17 mouse cellular contexts compared by ENCODE assay signal in the genomic region with DNA sequence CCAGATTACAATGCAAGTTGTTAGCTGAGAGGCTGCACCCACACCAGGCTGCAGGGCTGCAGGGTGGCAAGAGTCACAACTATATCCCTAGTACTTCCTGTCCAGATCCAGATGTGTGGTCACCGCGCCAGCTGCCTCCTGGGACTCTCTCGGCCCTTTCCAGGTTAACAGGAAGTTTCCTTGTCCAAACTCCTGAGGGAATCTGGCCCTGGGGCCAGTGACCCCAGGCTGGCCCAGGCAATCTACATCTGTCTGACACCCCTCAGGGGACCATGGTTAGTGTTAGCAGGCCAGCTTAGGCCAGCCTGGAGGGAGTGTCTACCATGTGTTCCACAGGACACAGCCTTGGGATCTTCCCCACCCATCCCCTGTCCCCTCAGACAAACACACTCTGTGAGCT.
"Had no signal": no experiment of that assay in that cellular context is flagged by ENCODE, and none has a peak within 500 bp of the region (broad histone marks: within the 10 kb centered on the region; RNA-seq: fewer than 3 reads in every experiment).

No protein-coding gene starts in this region.

- H3K9me3 ChIP-seq: neural tube, embryonic 12.5 days; neural tube, embryonic 13.5 days; neural tube, embryonic 15.5 days; stomach, embryonic 15.5 days had no signal

- H3K4me3 ChIP-seq: neural tube, embryonic 12.5 days; neural tube, embryonic 13.5 days; neural tube, embryonic 15.5 days; stomach, embryonic 15.5 days had no signal

- H3K4me1 ChIP-seq: neural tube, embryonic 12.5 days; neural tube, embryonic 13.5 days; neural tube, embryonic 15.5 days; stomach, embryonic 15.5 days had no signal

- H3K9ac ChIP-seq: neural tube, embryonic 12.5 days; neural tube, embryonic 13.5 days; neural tube, embryonic 15.5 days; stomach, embryonic 15.5 days had no signal

- H3K27me3 ChIP-seq: neural tube, embryonic 12.5 days; neural tube, embryonic 13.5 days; neural tube, embryonic 15.5 days; stomach, embryonic 15.5 days had no signal

- DNase-seq: retina, postnatal 1 day; right cerebral cortex, adult 18-20 months; right cerebral cortex, postnatal 14 days; right cerebral cortex, postnatal 25 days; right cerebral cortex, postnatal 4 days; spleen, adult 18-20 months; thymus, adult 18-20 months; thymus, adult 2 months; thymus, postnatal 14 days; thymus, postnatal 25 days; thymus, postnatal 36 days; thymus, postnatal 4 days had no signal

- H3K4me2 ChIP-seq: neural tube, embryonic 12.5 days; neural tube, embryonic 13.5 days; neural tube, embryonic 15.5 days; stomach, embryonic 15.5 days had no signal

- H3K27ac ChIP-seq: neural tube, embryonic 12.5 days; neural tube, embryonic 13.5 days; neural tube, embryonic 15.5 days; stomach, embryonic 15.5 days; stomach, postnatal 0 days had no signal
